In genomic region chr10:61640363-61640762, GRCm38 (mm10) we compare ENCODE assay signal across 18 mouse cellular contexts. TPM values are rescaled to one million over a fixed set of nuclear protein-coding genes. Genes with fewer than 3 reads are reported as not detected.
"Had no signal": no experiment of that assay in that cellular context is flagged by ENCODE, and none has a peak within 500 bp of the region (broad histone marks: within the 10 kb centered on the region; RNA-seq: fewer than 3 reads in every experiment).

No protein-coding gene starts in this region.

- H3K9ac ChIP-seq: lung, embryonic 14.5 days; midbrain, embryonic 13.5 days; neural tube, embryonic 12.5 days had no signal

- ATAC-seq: midbrain, embryonic 13.5 days; midbrain, embryonic 16.5 days had no signal

- H3K27me3 ChIP-seq: midbrain, embryonic 13.5 days; neural tube, embryonic 12.5 days had no signal

- H3K36me3 ChIP-seq: midbrain, embryonic 10.5 days; midbrain, embryonic 13.5 days; neural tube, embryonic 12.5 days had no signal

- H3K9me3 ChIP-seq: midbrain, embryonic 13.5 days; neural tube, embryonic 12.5 days had no signal

- DNase-seq: lung, adult 18-20 months; lung, embryonic 14.5 days; lung, postnatal 10 days; lung, postnatal 4 days; right cerebral cortex, postnatal 14 days; thymus, adult 18-20 months; thymus, postnatal 14 days; thymus, postnatal 36 days had no signal

- H3K4me1 ChIP-seq: midbrain, embryonic 10.5 days; midbrain, embryonic 13.5 days; neural tube, embryonic 12.5 days had no signal

- H3K4me2 ChIP-seq: lung, embryonic 14.5 days; midbrain, embryonic 13.5 days; neural tube, embryonic 12.5 days had no signal

- H3K4me3 ChIP-seq: midbrain, embryonic 10.5 days; midbrain, embryonic 13.5 days; neural tube, embryonic 12.5 days had no signal

- H3K27ac ChIP-seq: midbrain, embryonic 10.5 days; midbrain, embryonic 13.5 days; neural tube, embryonic 12.5 days had no signal

RNA-seq across cellular contexts. Expression of gene Npffr1, which starts 45.1 kb away (rescaled TPM):
- total RNA-seq: megakaryocyte, adult 5-6 weeks; megakaryocyte-erythroid progenitor cell, adult 5-6 weeks; neutrophil, adult 5-6 weeks had no signal
- polyA plus RNA-seq: liver, embryonic 16.5 days; lung, embryonic 16.5 days; stomach, embryonic 14.5 days had no signal
